Comparison of ENCODE assay signal across 8 mouse cellular contexts in genomic region chr11:61146645-61147299, GRCm38 (mm10). TPM values are rescaled to one million over a fixed set of nuclear protein-coding genes. Genes with fewer than 3 reads are reported as not detected.
DNase-seq lines count a peak whose midpoint lies in the region; ATAC-seq and TF ChIP-seq lines count a peak whose summit lies in the region.

No protein-coding gene starts in this region.

- peak overlapping the region; percentile 57 for H3K4me2 ChIP-seq in heart, postnatal 0 days (ENCODE audit: low read depth, low read length)
- H3K4me2 ChIP-seq in limb, embryonic 15.5 days, result peak overlapping the region; percentile 67
- H3K4me2 ChIP-seq in midbrain, postnatal 0 days (ENCODE audit: low read depth, low read length, poor library complexity, severe bottlenecking), result peak overlapping the region; percentile 71

- WGBS in heart, postnatal 0 days, result 23% methylated on average over 20 of the region's 20 CpGs
- 21% methylated on average over 20 of the region's 20 CpGs for WGBS in limb, embryonic 15.5 days
- WGBS in midbrain, postnatal 0 days, result 20% methylated on average over 20 of the region's 20 CpGs

- TF ChIP-seq CTCF in heart, postnatal 0 days (IDR thresholded peaks at IDR 0.05; ENCODE audit: low read depth), result peak; percentile 34
- TF ChIP-seq CTCF in midbrain, postnatal 0 days (IDR thresholded peaks at IDR 0.05), result peak; percentile 52

- H3K27ac ChIP-seq in heart, postnatal 0 days (ENCODE audit: low read depth), result no peak overlapping the region
- no peak overlapping the region for H3K27ac ChIP-seq in limb, embryonic 15.5 days
- H3K27ac ChIP-seq in midbrain, postnatal 0 days (ENCODE audit: low read depth, low read length), result no peak overlapping the region

- intact Hi-C loops in left cerebral cortex, postnatal 4 days (cut with DNase I), result no loop called here

- H3K9me3 ChIP-seq in heart, postnatal 0 days (replicated peaks; ENCODE audit: control insufficient read depth, low read length), result no peaks in the 10 kb centered on the region
- H3K9me3 ChIP-seq in limb, embryonic 15.5 days, result no peaks in the 10 kb centered on the region
- H3K9me3 ChIP-seq in midbrain, postnatal 0 days (ENCODE audit: low read length), result no peaks in the 10 kb centered on the region

- H3K27me3 ChIP-seq in heart, postnatal 0 days (ENCODE audit: control insufficient read depth, insufficient read depth, low read length), result 0 out of 2 replicates have a peak, but pooled peaks cover 12% of the 10 kb centered on the region
- H3K27me3 ChIP-seq in limb, embryonic 15.5 days, result peaks cover 29% of the 10 kb centered on the region
- no peaks in the 10 kb centered on the region for H3K27me3 ChIP-seq in midbrain, postnatal 0 days (ENCODE audit: insufficient read depth, low read length)

- peak; percentile 25 for ATAC-seq in heart, postnatal 0 days (ENCODE audit: insufficient read depth, low read depth)
- ATAC-seq in limb, embryonic 15.5 days (ENCODE audit: insufficient number of reproducible peaks, low FRiP score, low TSS enrichment, low read depth), result 0 out of 2 replicates have a peak, but pooled peaks have one; percentile 48
- ATAC-seq in midbrain, postnatal 0 days (ENCODE audit: low FRiP score), result 0 out of 2 replicates have a peak, but pooled peaks have one; percentile 31

- peak overlapping the region; percentile 29 for H3K4me3 ChIP-seq in heart, postnatal 0 days (ENCODE audit: low read depth, low read length)
- H3K4me3 ChIP-seq in limb, embryonic 15.5 days, result peak overlapping the region; percentile 33
- peak overlapping the region; percentile 37 for H3K4me3 ChIP-seq in midbrain, postnatal 0 days (ENCODE audit: low read depth, low read length)

- 0 out of 2 replicates have a peak, but pooled peaks cover 6% of the 10 kb centered on the region for H3K4me1 ChIP-seq in heart, postnatal 0 days (ENCODE audit: control insufficient read depth, insufficient read depth)
- peaks cover 10% of the 10 kb centered on the region for H3K4me1 ChIP-seq in limb, embryonic 15.5 days
- peaks cover 6% of the 10 kb centered on the region; the same call in 1 of the 2 replicates for H3K4me1 ChIP-seq in midbrain, postnatal 0 days (ENCODE audit: insufficient read depth, low read length)

- DNase-seq in left cerebral cortex, postnatal 4 days, result peak; percentile 58
- no peak for DNase-seq in left cerebral cortex, adult 8-10 months (ENCODE audit: low spot score in 2 of 2)
- peak; percentile 17 for DNase-seq in c-Kit-negative CD71-positive TER-119-positive erythroid progenitor cells, embryonic 14.5 days (ENCODE audit: low read depth, low spot score)
- no peak for DNase-seq in heart, postnatal 0 days (ENCODE audit: low spot score)
- peak; percentile 19 for DNase-seq in midbrain, postnatal 0 days (ENCODE audit: low spot score)
- DNase-seq in frontal cortex, postnatal 14 days (ENCODE audit: low spot score in 2 of 2), result no peak
- no peak for DNase-seq in frontal cortex, postnatal 10 days (ENCODE audit: low spot score in 2 of 2)

- H3K9ac ChIP-seq in heart, postnatal 0 days (replicated peaks; ENCODE audit: low read depth, low read length), result 0 out of 2 replicates have a peak overlapping the region, but pooled peaks have one; percentile 5
- H3K9ac ChIP-seq in limb, embryonic 15.5 days, result 0 out of 2 replicates have a peak overlapping the region, but pooled peaks have one; percentile 17
- peak overlapping the region; percentile 39; the same call in 1 of the 2 replicates for H3K9ac ChIP-seq in midbrain, postnatal 0 days (replicated peaks; ENCODE audit: low read length, poor library complexity, severe bottlenecking)

- TF ChIP-seq EP300 in heart, postnatal 0 days (IDR thresholded peaks at IDR 0.05; ENCODE audit: low read depth), result no peak

- H3K36me3 ChIP-seq in heart, postnatal 0 days (replicated peaks; ENCODE audit: control insufficient read depth, insufficient read depth, low read length), result peaks cover under 1% of the 10 kb centered on the region; the same call in 1 of the 2 replicates
- H3K36me3 ChIP-seq in limb, embryonic 15.5 days, result peaks cover 4% of the 10 kb centered on the region; the same call in 1 of the 2 replicates
- H3K36me3 ChIP-seq in midbrain, postnatal 0 days (ENCODE audit: insufficient read depth, low read length), result peaks cover 5% of the 10 kb centered on the region; the same call in 1 of the 2 replicates

RNA-seq across cellular contexts. Expression of gene Tnfrsf13b, which starts 20.2 kb away (rescaled TPM):
- total RNA-seq in left cerebral cortex, postnatal 4 days (2021), result 1 to 10 TPM in 1 of 2 experiments, under 1 TPM in 1; 0.70 to 1.1 TPM
- total RNA-seq in left cerebral cortex, adult 8-10 months (2022), result 1 to 10 TPM in 3 of 4 experiments, under 1 TPM in 1; 0.76 to 2.3 (median 1.5) TPM
- 0.08 and 3.9 TPM in 2 replicates for total RNA-seq in heart, postnatal 0 days (2014; rRNA removed; ENCODE audit: low replicate concordance)
- 1.0 and 1.5 TPM in 2 replicates for polyA plus RNA-seq in heart, postnatal 0 days (2015; fragmentation: Nextera tagmentation; extraction: Ambion mirVana)
- polyA plus RNA-seq in limb, embryonic 15.5 days (2015; fragmentation: Nextera tagmentation; extraction: Ambion mirVana), result 2.3 and 2.7 TPM in 2 replicates
- total RNA-seq in midbrain, postnatal 0 days (2014; rRNA removed), result 1.6 and 2.2 TPM in 2 replicates
- 1.4 TPM in 2 replicates for polyA plus RNA-seq in midbrain, postnatal 0 days (2015; fragmentation: Nextera tagmentation; extraction: Ambion mirVana)

RNA-seq across cellular contexts. Expression of gene Usp22, which starts 28.1 kb away (rescaled TPM):
- total RNA-seq in left cerebral cortex, postnatal 4 days (2021), result 100 to 1,000 TPM; 585 to 610 TPM
- total RNA-seq in left cerebral cortex, adult 8-10 months (2022), result 100 to 1,000 TPM; 202 to 230 (median 218) TPM
- 95.8 and 97.9 TPM in 2 replicates for total RNA-seq in heart, postnatal 0 days (2014; rRNA removed; ENCODE audit: low replicate concordance)
- 32.1 and 34.7 TPM in 2 replicates for polyA plus RNA-seq in heart, postnatal 0 days (2015; fragmentation: Nextera tagmentation; extraction: Ambion mirVana)
- polyA plus RNA-seq in limb, embryonic 15.5 days (2015; fragmentation: Nextera tagmentation; extraction: Ambion mirVana), result 125 and 141 TPM in 2 replicates
- total RNA-seq in midbrain, postnatal 0 days (2014; rRNA removed), result 637 and 644 TPM in 2 replicates
- 340 and 355 TPM in 2 replicates for polyA plus RNA-seq in midbrain, postnatal 0 days (2015; fragmentation: Nextera tagmentation; extraction: Ambion mirVana)

Comparison
In these comparisons a context has a peak if more than half of its experiments do, and no peak if none do; other contexts are left out.
1. DNase-seq: peak in left cerebral cortex, postnatal 4 days (single experiment), c-Kit-negative CD71-positive TER-119-positive erythroid progenitor cells, embryonic 14.5 days (single experiment) and midbrain, postnatal 0 days (single experiment); none in left cerebral cortex, adult 8-10 months (0 of 2), heart, postnatal 0 days (single experiment), frontal cortex, postnatal 14 days (0 of 2) and frontal cortex, postnatal 10 days (0 of 2).
2. Peak in every context shown above with its lines, with median percentiles within 50 percentile points of each other: ATAC-seq, H3K4me2 ChIP-seq, H3K4me3 ChIP-seq and H3K9ac ChIP-seq.